Comparison of ENCODE assay signal across 13 mouse cellular contexts in the genomic region with DNA sequence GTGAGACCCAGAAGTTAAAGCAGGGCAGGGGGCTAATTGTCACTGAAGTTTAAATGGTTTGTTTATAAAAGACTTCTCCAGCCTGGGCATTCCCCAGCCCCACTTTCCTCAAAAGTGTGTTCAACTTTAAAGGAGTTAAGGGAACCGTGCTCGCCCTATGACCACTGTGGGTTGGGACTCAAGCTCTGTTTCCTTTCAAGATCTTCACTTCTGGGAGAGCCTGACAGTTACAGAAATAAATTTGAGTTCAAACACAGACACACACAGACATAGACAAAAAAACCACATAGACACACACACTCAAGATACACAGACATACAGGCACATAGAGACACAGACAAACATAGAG.
DNase-seq lines count a peak whose midpoint lies in the region; ATAC-seq and TF ChIP-seq lines count a peak whose summit lies in the region.
"Had no signal": no experiment of that assay in that cellular context is flagged by ENCODE, and none has a peak within 500 bp of the region (broad histone marks: within the 10 kb centered on the region; RNA-seq: fewer than 3 reads in every experiment).

No protein-coding gene starts in this region.

- no peak overlapping the region for H3K9ac ChIP-seq in kidney, postnatal 0 days (ENCODE audit: low read depth, low read length)
- no peak overlapping the region for H3K9ac ChIP-seq in liver, embryonic 12.5 days
- H3K9ac ChIP-seq: neural tube, embryonic 12.5 days had no signal

- intact Hi-C loops in heart, postnatal 25 days (cut with DNase I): no loop called here

- no peak for TF ChIP-seq POLR2A in embryonic fibroblast, embryonic 13.5 days (IDR thresholded peaks at IDR 0.05; ENCODE audit: low read depth, low read length)

- DNase-seq in heart, embryonic 10.5 days (ENCODE audit: low spot score): no peak
- no peak for DNase-seq in heart, postnatal 25 days (ENCODE audit: low spot score)
- DNase-seq in kidney, postnatal 0 days (ENCODE audit: low spot score): no peak
- DNase-seq in kidney, adult 8-10 months: no peak
- no peak for DNase-seq in retina, postnatal 1 day
- DNase-seq in frontal cortex, postnatal 36 days (ENCODE audit: low spot score in 2 of 2): no peak
- DNase-seq: adrenal gland, postnatal 25 days; cerebellum, postnatal 25 days; midbrain, embryonic 14.5 days had no signal

- H3K4me1 ChIP-seq in heart, embryonic 10.5 days: peaks cover 32% of the 10 kb centered on the region
- no peaks in the 10 kb centered on the region for H3K4me1 ChIP-seq in kidney, postnatal 0 days (replicated peaks; ENCODE audit: insufficient read depth, low read length)
- H3K4me1 ChIP-seq in embryonic fibroblast, embryonic 13.5 days (ENCODE audit: control insufficient read depth, insufficient read depth, low read length): peaks cover 5% of the 10 kb centered on the region
- H3K4me1 ChIP-seq in liver, embryonic 12.5 days: no peaks in the 10 kb centered on the region
- H3K4me1 ChIP-seq: neural tube, embryonic 12.5 days had no signal

- ATAC-seq in kidney, postnatal 0 days (replicated peaks; ENCODE audit: low FRiP score, low read depth): no peak
- ATAC-seq in liver, embryonic 12.5 days: no peak

- no peaks in the 10 kb centered on the region for H3K9me3 ChIP-seq in heart, embryonic 10.5 days
- H3K9me3 ChIP-seq in kidney, postnatal 0 days (replicated peaks; ENCODE audit: low read length): no peaks in the 10 kb centered on the region
- H3K9me3 ChIP-seq in liver, embryonic 12.5 days (replicated peaks): no peaks in the 10 kb centered on the region
- H3K9me3 ChIP-seq: neural tube, embryonic 12.5 days had no signal

- H3K4me2 ChIP-seq in kidney, postnatal 0 days (ENCODE audit: low read length): peak overlapping the region; percentile 21; the same call in 1 of the 2 replicates
- H3K4me2 ChIP-seq in liver, embryonic 12.5 days: no peak overlapping the region
- H3K4me2 ChIP-seq: neural tube, embryonic 12.5 days had no signal

- peak overlapping the region; percentile 74 for H3K27ac ChIP-seq in heart, embryonic 10.5 days
- peak overlapping the region; percentile 71 for H3K27ac ChIP-seq in kidney, postnatal 0 days
- H3K27ac ChIP-seq in embryonic fibroblast, embryonic 13.5 days (ENCODE audit: insufficient read depth, low read length): peak overlapping the region; percentile 98
- peak overlapping the region; percentile 51; the same call in 1 of the 2 replicates for H3K27ac ChIP-seq in liver, embryonic 12.5 days
- H3K27ac ChIP-seq: layer of hippocampus, adult 2 months; neural tube, embryonic 12.5 days had no signal

- no peaks in the 10 kb centered on the region for H3K27me3 ChIP-seq in heart, embryonic 10.5 days (ENCODE audit: insufficient read depth, poor library complexity, severe bottlenecking)
- H3K27me3 ChIP-seq in kidney, postnatal 0 days (ENCODE audit: insufficient read depth, low read length): no peaks in the 10 kb centered on the region
- no peaks in the 10 kb centered on the region for H3K27me3 ChIP-seq in liver, embryonic 12.5 days (replicated peaks)
- H3K27me3 ChIP-seq: neural tube, embryonic 12.5 days had no signal

- no peak for TF ChIP-seq CTCF in kidney, postnatal 0 days (IDR thresholded peaks at IDR 0.05; ENCODE audit: low read depth)
- no peak for TF ChIP-seq CTCF in embryonic fibroblast, embryonic 13.5 days (IDR thresholded peaks at IDR 0.05; ENCODE audit: borderline replicate concordance, insufficient read depth, low read length)

- 40% methylated on average over 2 of the region's 2 CpGs for WGBS in heart, embryonic 10.5 days
- WGBS in kidney, postnatal 0 days: 51% methylated on average over 2 of the region's 2 CpGs
- WGBS in liver, embryonic 12.5 days (ENCODE audit: insufficient replicate concordance): 42% methylated on average over 2 of the region's 2 CpGs

- H3K36me3 ChIP-seq in heart, embryonic 10.5 days: no peaks in the 10 kb centered on the region
- H3K36me3 ChIP-seq in kidney, postnatal 0 days (ENCODE audit: insufficient read depth, low read length): no peaks in the 10 kb centered on the region
- H3K36me3 ChIP-seq in liver, embryonic 12.5 days: no peaks in the 10 kb centered on the region
- H3K36me3 ChIP-seq: neural tube, embryonic 12.5 days had no signal

- no peak overlapping the region for H3K4me3 ChIP-seq in heart, embryonic 10.5 days
- no peak overlapping the region for H3K4me3 ChIP-seq in kidney, postnatal 0 days (replicated peaks; ENCODE audit: low read depth, low read length)
- no peak overlapping the region for H3K4me3 ChIP-seq in embryonic fibroblast, embryonic 13.5 days (ENCODE audit: insufficient read depth, low read length)
- H3K4me3 ChIP-seq in liver, embryonic 12.5 days: no peak overlapping the region
- H3K4me3 ChIP-seq: layer of hippocampus, adult 2 months; neural tube, embryonic 12.5 days had no signal
